Mouse (Mus musculus): ENCODE measurements around the gene Zfp108.

The Zfp108 gene

GRCm38 (mm10) chr7:24286090-24286489 is 31.5 kb downstream of the Zfp108 start:
- no peak for DNase-seq (ENCODE audit: low read depth, low spot score)

- no peak for DNase-seq (ENCODE audit: low read depth, low spot score)
These were observed 32.3 kb downstream of the Zfp108 start for GRCm38 (mm10) chr7:24286916-24287315.

GRCm38 (mm10) chr7:24287670-24288069 is 33.1 kb downstream of the Zfp108 start:
- peak; percentile 33 for DNase-seq (ENCODE audit: low read depth, low spot score)

DNA sequence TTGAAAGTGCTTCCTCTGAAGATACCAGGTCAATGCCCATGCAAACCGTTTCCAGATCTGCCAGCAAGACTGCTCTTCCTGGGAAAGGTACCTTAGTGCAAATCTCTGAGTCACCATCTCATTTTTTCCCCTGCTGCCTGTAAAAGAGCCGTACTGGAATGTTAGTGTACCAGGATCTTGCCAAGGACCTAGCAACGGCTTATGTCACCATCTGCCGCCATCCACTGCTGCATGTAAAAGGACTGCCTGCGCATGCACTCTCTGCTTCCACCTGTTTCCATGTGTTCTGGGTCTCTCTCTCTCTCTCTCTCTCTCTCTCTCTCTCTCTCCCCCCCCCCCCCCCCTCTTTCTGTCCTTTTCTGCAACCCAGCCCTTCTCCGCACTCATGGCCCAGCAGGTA is 33.9 kb downstream of the Zfp108 start:
- DNase-seq (ENCODE audit: low read depth, low spot score) = no peak

DNA sequence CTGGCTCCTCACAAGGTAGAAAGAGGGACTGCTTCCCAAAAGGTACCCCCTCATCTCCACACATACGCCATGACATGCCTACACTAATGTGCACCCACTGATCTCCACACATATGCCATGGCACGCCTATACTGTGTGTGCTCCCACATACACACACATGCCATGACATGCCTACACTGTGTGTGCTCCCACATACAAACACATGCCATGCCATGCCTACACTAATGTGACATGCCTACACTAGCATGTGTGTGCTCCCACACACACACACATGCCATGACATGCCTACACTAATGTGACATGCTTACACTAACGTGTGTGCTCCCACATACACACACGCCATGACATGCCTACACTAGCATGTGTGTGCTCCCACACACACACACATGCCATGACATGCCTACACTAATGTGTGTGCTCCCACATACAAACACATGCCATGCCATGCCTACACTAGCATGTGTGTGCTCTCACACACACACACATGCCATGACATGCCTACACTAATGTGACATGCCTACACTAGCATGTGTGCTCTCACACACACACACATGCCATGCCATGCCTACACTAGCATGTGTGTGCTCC is 35.6 kb downstream of the Zfp108 start:
- no peak for DNase-seq (ENCODE audit: low read depth, low spot score)

DNA sequence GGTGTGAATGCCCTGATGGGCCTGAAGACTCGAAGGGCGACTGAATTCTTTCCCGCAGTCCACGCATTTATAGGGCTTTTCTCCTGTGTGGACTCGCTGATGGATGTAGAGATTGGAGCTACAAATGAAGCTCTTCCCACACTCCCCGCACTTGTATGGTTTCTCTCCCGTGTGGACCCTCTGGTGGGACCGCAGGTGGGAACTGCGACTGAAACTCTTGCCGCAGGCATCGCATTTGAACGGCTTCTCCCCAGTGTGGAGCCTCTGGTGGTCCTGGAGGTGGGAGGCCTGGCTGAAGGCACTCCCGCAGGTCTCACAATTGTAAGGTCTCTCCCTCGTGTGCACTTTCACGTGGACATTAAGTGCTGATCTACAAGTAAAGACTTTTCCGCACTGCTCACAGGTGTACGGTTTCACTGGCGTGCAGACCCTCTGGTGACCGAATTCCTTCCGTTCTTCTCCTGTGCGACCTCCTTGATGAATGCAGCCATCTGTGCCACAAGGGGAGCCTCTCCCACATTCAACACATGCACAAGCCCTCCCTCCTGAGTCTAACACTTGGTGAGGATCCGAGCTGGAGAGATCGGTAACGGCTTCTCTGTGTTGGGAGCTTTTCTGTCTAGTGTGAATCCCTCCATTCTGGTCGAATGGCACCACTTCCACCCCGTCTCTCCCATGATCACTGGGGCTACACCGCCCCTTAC is 36.9 kb downstream of the Zfp108 start:
- DNase-seq (ENCODE audit: low read depth, low spot score) = no peak

DNA sequence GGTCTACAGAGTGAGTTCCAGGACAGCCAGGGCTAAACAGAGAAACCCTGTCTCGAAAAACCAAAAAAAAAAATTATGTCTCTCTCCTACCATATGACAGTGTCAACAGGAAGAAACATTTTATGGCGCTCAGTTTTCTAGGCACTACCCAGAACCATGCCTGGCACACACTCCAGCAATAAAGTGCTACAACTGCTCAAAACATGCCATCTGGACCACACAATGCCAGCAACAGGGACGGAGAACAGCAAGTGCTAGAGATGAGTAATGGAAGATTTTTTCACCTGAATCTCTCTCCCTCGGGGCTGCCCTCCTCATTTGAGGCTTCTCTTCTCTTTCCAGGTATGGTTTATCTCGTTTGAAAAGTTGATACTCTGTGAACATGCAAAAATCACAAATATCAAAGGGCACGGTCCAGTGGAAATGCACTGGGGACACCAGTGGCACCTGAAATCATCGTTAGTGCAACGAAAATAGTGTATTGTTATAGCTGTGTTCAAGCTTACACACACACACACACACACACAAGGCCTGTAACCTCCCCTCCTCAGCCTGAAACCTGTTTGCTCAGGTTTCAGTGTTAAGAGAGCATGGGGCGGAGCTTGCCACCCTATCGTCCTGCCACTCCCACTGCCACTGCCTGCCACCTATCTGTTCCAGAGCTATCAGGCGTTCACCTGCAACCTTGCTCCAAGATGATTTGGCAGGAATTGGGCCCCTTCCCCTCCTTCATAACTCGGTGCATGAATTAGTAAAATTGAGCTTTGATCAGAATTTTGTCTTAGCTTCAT is 38.7 kb downstream of the Zfp108 start:
- DNase-seq (ENCODE audit: low read depth, low spot score) = no peak

- DNase-seq (ENCODE audit: low read depth, low spot score) = no peak
These were observed 40.2 kb downstream of the Zfp108 start for GRCm38 (mm10) chr7:24294763-24295162.

DNA sequence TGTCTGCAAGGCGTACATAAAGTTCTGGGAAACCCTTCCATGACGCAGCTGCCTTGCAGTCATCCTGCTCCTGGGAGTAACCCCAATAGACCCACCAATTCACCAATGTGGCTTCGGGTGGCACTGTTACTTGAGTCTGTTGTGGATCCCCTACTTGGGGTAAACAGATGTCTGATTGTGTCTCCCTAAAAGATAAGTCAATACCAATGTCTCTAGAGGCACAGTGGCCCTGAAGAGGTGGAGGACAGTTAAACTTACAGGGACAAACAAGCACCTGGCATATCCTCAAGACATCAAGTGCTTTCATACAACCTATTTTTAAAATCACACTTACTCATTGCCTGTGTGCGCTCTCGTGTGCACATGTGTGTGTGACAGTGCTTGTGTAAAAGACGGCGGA is 40.8 kb downstream of the Zfp108 start:
- no peak for DNase-seq (ENCODE audit: low read depth, low spot score)

GRCm38 (mm10) chr7:24296386-24296785 is 41.8 kb downstream of the Zfp108 start:
- no peak for DNase-seq (ENCODE audit: low read depth, low spot score)

- no peak for DNase-seq (ENCODE audit: low read depth, low spot score)
These were observed 42.9 kb downstream of the Zfp108 start for GRCm38 (mm10) chr7:24297361-24298095.

DNA sequence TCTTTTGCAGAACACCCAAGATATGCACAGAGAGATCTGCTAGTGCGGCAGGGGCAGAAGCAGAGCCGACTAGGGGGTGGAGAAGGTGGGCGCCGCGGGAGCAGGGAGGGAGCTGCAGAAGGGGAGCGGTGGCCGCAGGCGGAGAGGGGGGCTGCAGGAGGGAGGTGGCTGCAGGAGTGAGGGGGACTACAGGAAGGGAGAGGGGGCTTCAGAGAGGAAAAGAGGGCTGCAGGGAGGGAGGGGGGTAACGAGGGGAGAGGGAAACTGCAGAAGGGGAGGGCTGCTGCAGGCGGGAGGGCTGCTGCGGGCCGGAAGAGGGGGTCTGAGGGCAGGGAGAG is 44.0 kb downstream of the Zfp108 start:
- no peak for DNase-seq (ENCODE audit: low read depth, low spot score)

DNA sequence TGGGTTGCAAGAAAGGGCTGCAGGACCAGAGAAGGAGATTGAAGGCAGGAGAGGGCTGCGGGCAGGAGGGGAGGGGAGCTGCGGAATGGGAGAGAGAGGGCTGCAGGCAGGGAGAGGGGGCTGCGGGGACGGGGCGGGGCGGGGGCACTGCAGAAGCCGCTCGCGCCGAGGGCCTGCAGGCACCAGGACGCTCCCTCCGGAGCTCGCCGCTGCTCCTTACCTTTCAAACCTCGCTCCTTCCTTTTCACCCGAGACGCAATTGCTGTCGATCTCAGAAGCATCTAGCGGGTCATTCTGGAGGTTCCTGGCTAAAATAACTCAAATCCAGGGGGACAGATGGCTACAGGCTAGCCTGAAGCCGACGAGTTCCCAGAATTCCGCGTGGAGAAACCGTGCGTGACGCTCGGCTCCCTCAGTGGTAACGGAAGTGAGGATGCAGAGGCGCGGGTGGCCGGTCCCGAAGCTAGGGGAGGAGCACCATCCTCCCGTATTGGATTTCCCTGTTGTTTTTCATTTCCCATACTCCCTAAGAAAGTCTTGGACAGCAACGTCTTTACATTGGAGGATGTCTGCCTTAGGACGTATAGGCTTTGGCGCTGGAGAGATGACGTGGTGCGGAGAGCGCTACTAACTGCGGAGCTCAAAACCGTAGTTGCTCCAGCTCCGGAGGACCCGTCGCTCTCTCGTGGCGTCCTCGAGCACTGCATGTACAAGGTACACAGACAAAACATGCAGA is 44.5 kb downstream of the Zfp108 start:
- peak; percentile 91 for DNase-seq (ENCODE audit: low read depth, low spot score)

- DNase-seq (ENCODE audit: low read depth, low spot score) = no peak
These were observed 45.4 kb downstream of the Zfp108 start for GRCm38 (mm10) chr7:24299823-24300481.

DNA sequence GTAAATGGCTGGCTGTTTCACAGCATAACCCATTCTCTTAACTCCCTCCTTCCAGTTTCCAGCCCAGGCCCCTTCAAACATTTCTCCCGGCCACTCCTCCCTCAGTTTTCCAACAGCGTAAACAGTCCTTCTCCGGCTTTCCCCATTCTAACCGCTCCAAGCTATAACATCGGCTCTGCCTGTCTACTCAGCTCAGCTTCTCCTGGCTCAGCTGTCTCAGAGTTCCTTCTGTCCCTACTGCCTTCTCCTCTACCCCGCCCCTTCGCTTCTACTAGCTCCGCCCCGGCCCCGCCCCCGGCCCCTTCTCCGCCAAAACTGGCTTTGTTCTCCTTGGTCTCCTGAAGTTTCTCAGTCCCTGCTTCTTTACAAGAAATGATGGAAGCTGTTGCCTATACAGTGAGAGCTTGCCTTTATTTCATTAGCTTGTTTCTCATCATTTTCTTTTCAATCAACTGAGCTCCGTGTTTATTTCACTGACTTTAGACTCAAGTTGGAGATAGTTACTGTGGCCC is 46.2 kb downstream of the Zfp108 start, which contains the start of gene Zfp61:
Gene Zfp61 (minus strand): TSS at position 462 of the 512 bp plus-strand sequence.
- peak; percentile 46 for DNase-seq (ENCODE audit: low read depth, low spot score)

Measured in 3T3-L1 (cell line).